Mouse (Mus musculus): ENCODE results near the gene Tmem102.

The Tmem102 gene

DNA sequence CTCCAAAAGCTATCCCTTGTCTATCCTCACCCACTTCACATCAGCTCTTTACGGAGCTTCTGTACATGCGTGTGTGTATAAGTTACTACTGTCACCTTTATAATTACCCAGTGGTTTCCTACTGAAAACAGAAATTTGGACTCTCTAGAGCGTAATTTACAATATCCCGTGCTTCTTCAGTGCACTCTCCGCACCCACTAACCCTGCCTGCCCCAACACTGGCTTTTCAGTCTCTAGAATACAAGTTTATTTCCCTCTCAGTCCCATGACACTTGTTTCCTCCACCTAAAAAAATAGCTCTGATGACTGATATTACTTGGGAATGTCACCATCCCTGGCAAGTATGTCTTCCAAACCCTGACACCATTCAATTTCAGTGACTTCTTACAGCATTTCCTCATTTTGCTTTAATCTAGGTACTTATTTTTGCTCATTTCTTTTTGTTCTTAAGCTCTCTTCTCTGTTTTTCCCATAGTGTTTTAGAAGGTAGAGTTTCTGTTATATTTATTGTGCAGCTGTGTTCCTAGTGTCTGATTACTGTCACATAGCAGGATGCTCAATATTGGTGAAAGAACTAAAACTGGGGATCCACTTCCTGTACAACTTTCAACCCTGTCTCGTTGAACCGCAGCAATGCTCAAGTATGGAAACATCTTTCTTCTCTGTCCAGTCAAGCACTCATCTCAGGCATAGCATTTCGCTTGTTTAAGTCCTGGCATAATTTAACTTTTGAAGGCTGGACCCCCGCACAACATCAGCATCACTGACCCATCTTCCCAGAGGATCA, 47.9 kb downstream of the Tmem102 start:
- no peak for DNase-seq (ENCODE audit: low spot score)

DNA sequence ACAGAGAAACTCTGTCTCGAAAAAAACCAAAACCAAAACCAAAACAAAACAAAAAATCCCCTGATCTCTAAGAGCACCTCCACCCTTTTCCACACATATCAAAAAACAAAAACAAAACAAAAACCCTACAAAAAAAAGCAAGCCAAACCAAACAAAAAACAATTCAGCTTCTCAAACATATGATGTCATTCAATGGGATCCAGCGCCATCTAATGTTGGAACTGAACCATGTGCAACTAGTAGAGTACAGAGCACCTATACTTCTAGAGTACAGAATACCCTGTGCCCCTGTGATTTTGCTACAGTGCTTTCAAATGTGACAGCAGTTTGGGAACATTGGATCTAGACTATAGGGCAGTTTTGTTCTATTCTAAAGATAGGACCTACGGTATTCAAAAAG, 50.7 kb downstream of the Tmem102 start:
- peak; percentile 66 for DNase-seq (ENCODE audit: low spot score)

DNA sequence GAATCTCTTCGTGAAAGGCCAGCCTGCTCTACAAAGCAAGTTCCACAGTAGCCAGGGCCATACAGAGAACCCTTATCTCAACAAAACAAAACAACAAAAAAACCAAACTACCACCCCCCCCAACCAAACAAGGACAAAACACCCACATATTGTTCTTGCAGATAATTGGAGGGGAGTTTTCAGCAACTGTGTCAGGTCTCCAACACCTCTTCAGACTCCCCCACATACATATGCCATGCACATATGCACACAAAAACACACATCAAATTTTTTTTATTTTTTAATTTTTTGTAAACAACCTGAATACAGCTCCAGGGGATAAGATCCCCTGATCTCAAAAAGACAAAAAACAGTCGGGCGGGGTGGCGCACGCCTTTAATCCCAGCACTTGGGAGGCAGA, 51.2 kb downstream of the Tmem102 start:
- DNase-seq (ENCODE audit: low spot score), result no peak
